Mouse (Mus musculus) midbrain, embryonic 16.5 days (tissue): ENCODE results near the gene Trmt61a. TPM values are rescaled to one million over a fixed set of nuclear protein-coding genes. Genes with fewer than 3 reads are reported as not detected.

ENCODE experiments used
- ATAC-seq: fragments of 200-750 bp; cut with Nextera tagmentation; 2 replicates; pipeline ENCODE4 v1.8.0; 2017; ENCODE audit warnings: moderate TSS enrichment
- H3K27ac ChIP-seq: fragments of 300-500 bp; sonication (generic); 2 replicates; pipeline ENCODE4 v1.5.1; 2014; ENCODE audit warnings: mild to moderate bottlenecking, low read length, mixed read lengths
- H3K27me3 ChIP-seq: fragments of 300-500 bp; sonication (generic); 2 replicates; pipeline ENCODE4 v1.6.1; 2014; ENCODE audit warnings: low read depth, low read length, mixed read lengths; ENCODE audit not compliant: control insufficient read depth, insufficient read depth
- H3K36me3 ChIP-seq: fragments of 300-500 bp; sonication (generic); 2 replicates; pipeline ENCODE4 v1.6.1; 2014; ENCODE audit warnings: mild to moderate bottlenecking, low read length, moderate library complexity, mixed read lengths; ENCODE audit not compliant: control insufficient read depth, insufficient read depth
- H3K4me1 ChIP-seq: fragments of 300-500 bp; sonication (generic); 2 replicates; pipeline ENCODE4 v1.6.1; 2014; ENCODE audit warnings: mild to moderate bottlenecking, low read length, mixed read lengths; ENCODE audit not compliant: control insufficient read depth, insufficient read depth
- H3K4me2 ChIP-seq: fragments of 300-500 bp; sonication (generic); 2 replicates; pipeline ENCODE4 v1.6.1; 2014; ENCODE audit warnings: mild to moderate bottlenecking, low read length, mixed read lengths
- H3K4me3 ChIP-seq: fragments of 300-500 bp; sonication (generic); 2 replicates; pipeline ENCODE4 v1.5.1; 2014; ENCODE audit warnings: low read depth, mild to moderate bottlenecking, low read length, moderate library complexity, mixed read lengths
- H3K9ac ChIP-seq: fragments of 300-500 bp; sonication (generic); 2 replicates; pipeline ENCODE4 v1.6.1; 2014; ENCODE audit warnings: low read depth, low read length, mixed read lengths
- H3K9me3 ChIP-seq: fragments of 300-500 bp; sonication (generic); replicated peaks from 2 replicates; pipeline ENCODE4 v1.6.1; 2014; ENCODE audit warnings: mild to moderate bottlenecking, low read length, mixed read lengths; ENCODE audit not compliant: control insufficient read depth, poor library complexity, severe bottlenecking
- WGBS: fragments of 180-500 bp; shearing (Covaris S2); extraction: QIAGEN DNeasy Blood & Tissue Kit; methylation state at CpG from one replicate; pipeline ENCODE4 v1.1.7; 2014; 5-methylcytosine and 5-hydroxymethylcytosine counted together
- polyA plus RNA-seq: library from polyadenylated mRNA; unstranded; fragments of >200 nt; fragmentation: Nextera tagmentation; extraction: Ambion mirVana; gene quantifications from 2 replicates; pipeline ENCODE4 v1.2.1, GENCODE M21; 2015

The Trmt61a gene
- polyA plus RNA-seq, 1 experiment from 2014 or later = 10.4 TPM

- Histone ChIP-seq H3K27ac (no peak overlapping the region), H3K36me3 (no peaks in the 10 kb centered on the region), H3K9me3 (no peaks in the 10 kb centered on the region), H3K4me3 (peak overlapping the region; percentile 64), H3K4me1 (peaks cover 14% of the 10 kb centered on the region), H3K9ac (peak overlapping the region; percentile 73), H3K27me3 (no peaks in the 10 kb centered on the region), H3K4me2 (peak overlapping the region; percentile 93)
- WGBS = 8% methylated on average over 13 of the region's 13 CpGs
- ATAC-seq = no peak
Observed at GRCm38 (mm10) chr12:111678670-111678933, 697 bp downstream of the Trmt61a start.

GRCm38 (mm10) chr12:111678997-111679396 is 1.1 kb downstream of the Trmt61a start:
- 57% methylated on average over 7 of the region's 7 CpGs for WGBS
- Histone ChIP-seq H3K9ac (no peak overlapping the region), H3K4me1 (peaks cover 14% of the 10 kb centered on the region), H3K36me3 (no peaks in the 10 kb centered on the region), H3K27me3 (no peaks in the 10 kb centered on the region), H3K4me3 (peak overlapping the region; percentile 64), H3K9me3 (no peaks in the 10 kb centered on the region), H3K27ac (no peak overlapping the region), H3K4me2 (peak overlapping the region; percentile 93)
- ATAC-seq = no peak

GRCm38 (mm10) chr12:111680661-111681060 is 2.8 kb downstream of the Trmt61a start:
- Histone ChIP-seq H3K27me3 (no peaks in the 10 kb centered on the region), H3K4me2 (no peak overlapping the region), H3K4me3 (no peak overlapping the region), H3K9ac (no peak overlapping the region), H3K9me3 (no peaks in the 10 kb centered on the region), H3K4me1 (peaks cover 14% of the 10 kb centered on the region), H3K36me3 (no peaks in the 10 kb centered on the region), H3K27ac (no peak overlapping the region)
- ATAC-seq = no peak
- 96% methylated on average over 13 of the region's 13 CpGs for WGBS

- Histone ChIP-seq H3K4me1 (peaks cover 14% of the 10 kb centered on the region), H3K9ac (no peak overlapping the region), H3K36me3 (no peaks in the 10 kb centered on the region), H3K27ac (no peak overlapping the region), H3K9me3 (no peaks in the 10 kb centered on the region), H3K4me3 (no peak overlapping the region), H3K27me3 (no peaks in the 10 kb centered on the region), H3K4me2 (no peak overlapping the region)
- 93% methylated on average over 8 of the region's 8 CpGs for WGBS
- no peak for ATAC-seq
Observed at GRCm38 (mm10) chr12:111681305-111681704, 3.4 kb downstream of the Trmt61a start.

GRCm38 (mm10) chr12:111682003-111682402 is 4.1 kb downstream of the Trmt61a start:
- peaks cover 15% of the 10 kb centered on the region for H3K4me1 ChIP-seq
- no peak overlapping the region for H3K9ac ChIP-seq
- no peak overlapping the region for H3K27ac ChIP-seq
- 81% methylated on average over 5 of the region's 5 CpGs for WGBS
- H3K27me3 ChIP-seq = no peaks in the 10 kb centered on the region
- H3K4me3 ChIP-seq = no peak overlapping the region
- ATAC-seq = no peak
- H3K9me3 ChIP-seq = no peaks in the 10 kb centered on the region
- no peak overlapping the region for H3K4me2 ChIP-seq
- H3K36me3 ChIP-seq = no peaks in the 10 kb centered on the region

- WGBS = 67% methylated on average over 5 of the region's 5 CpGs
- ATAC-seq = no peak
- H3K9ac ChIP-seq = no peak overlapping the region
- H3K9me3 ChIP-seq = no peaks in the 10 kb centered on the region
- H3K36me3 ChIP-seq = no peaks in the 10 kb centered on the region
- no peak overlapping the region for H3K4me3 ChIP-seq
- H3K27ac ChIP-seq = no peak overlapping the region
- peaks cover 18% of the 10 kb centered on the region for H3K4me1 ChIP-seq
- H3K27me3 ChIP-seq = no peaks in the 10 kb centered on the region
- no peak overlapping the region for H3K4me2 ChIP-seq
Observed at GRCm38 (mm10) chr12:111682806-111683205, 4.9 kb downstream of the Trmt61a start.

- no peak overlapping the region for H3K4me2 ChIP-seq
- H3K4me1 ChIP-seq = peaks cover 13% of the 10 kb centered on the region
- H3K9ac ChIP-seq = no peak overlapping the region
- ATAC-seq = no peak
- no peaks in the 10 kb centered on the region for H3K27me3 ChIP-seq
- H3K9me3 ChIP-seq = no peaks in the 10 kb centered on the region
- peak overlapping the region; percentile 82 for H3K27ac ChIP-seq
- H3K4me3 ChIP-seq = no peak overlapping the region
- no peaks in the 10 kb centered on the region for H3K36me3 ChIP-seq
- 91% methylated on average over 4 of the region's 4 CpGs for WGBS
Observed at GRCm38 (mm10) chr12:111686390-111686789, 8.5 kb downstream of the Trmt61a start.

- Histone ChIP-seq H3K27me3 (no peaks in the 10 kb centered on the region), H3K4me2 (peak overlapping the region; percentile 7; the same call in 1 of the 2 replicates), H3K9ac (peak overlapping the region; percentile 40; the same call in 1 of the 2 replicates), H3K27ac (peak overlapping the region; percentile 82), H3K4me1 (peaks cover 13% of the 10 kb centered on the region), H3K4me3 (no peak overlapping the region), H3K36me3 (no peaks in the 10 kb centered on the region), H3K9me3 (no peaks in the 10 kb centered on the region)
- ATAC-seq = peak; percentile 77
- WGBS = 11% methylated on average over 14 of the region's 14 CpGs
Observed at GRCm38 (mm10) chr12:111687350-111688068, 9.6 kb downstream of the Trmt61a start.

- peaks cover 13% of the 10 kb centered on the region for H3K4me1 ChIP-seq
- ATAC-seq = no peak
- H3K4me2 ChIP-seq = peak overlapping the region; percentile 7; the same call in 1 of the 2 replicates
- H3K4me3 ChIP-seq = no peak overlapping the region
- no peaks in the 10 kb centered on the region for H3K36me3 ChIP-seq
- no peaks in the 10 kb centered on the region for H3K27me3 ChIP-seq
- H3K9me3 ChIP-seq = no peaks in the 10 kb centered on the region
- H3K9ac ChIP-seq = no peak overlapping the region
- 17% methylated on average over 2 of the region's 2 CpGs for WGBS
- peak overlapping the region; percentile 82 for H3K27ac ChIP-seq
Observed at GRCm38 (mm10) chr12:111688069-111688428, 10.1 kb downstream of the Trmt61a start.
